Mouse (Mus musculus) liver, embryonic 12.5 days (tissue): Measurements from ENCODE around the gene Fis1. TPM values are rescaled to one million over a fixed set of nuclear protein-coding genes. Genes with fewer than 3 reads are reported as not detected.
"Not testable (repeated sequence)": the region's sequence is repeated elsewhere in the genome, so short reads cannot be mapped to it uniquely, and the experiment has no call there.

Source experiments
- ATAC-seq: fragments of 200-750 bp; cut with Nextera tagmentation; 2 replicates; pipeline ENCODE4 v1.8.0; 2017; ENCODE audit warnings: moderate number of reproducible peaks, mild to moderate bottlenecking, moderate library complexity
- H3K27ac ChIP-seq: fragments of 300-500 bp; sonication (generic); 2 replicates; pipeline ENCODE4 v1.5.1; 2016; ENCODE audit warnings: mild to moderate bottlenecking
- H3K27me3 ChIP-seq: fragments of 300-500 bp; sonication (generic); replicated peaks from 2 replicates; pipeline ENCODE4 v1.6.1; 2016; ENCODE audit warnings: mild to moderate bottlenecking, moderate library complexity
- H3K36me3 ChIP-seq: fragments of 300-500 bp; sonication (generic); 2 replicates; pipeline ENCODE4 v1.6.1; 2016; ENCODE audit warnings: mild to moderate bottlenecking, moderate library complexity
- H3K4me1 ChIP-seq: fragments of 300-500 bp; sonication (generic); 2 replicates; pipeline ENCODE4 v1.6.1; 2016
- H3K4me2 ChIP-seq: fragments of 300-500 bp; sonication (generic); 2 replicates; pipeline ENCODE4 v1.6.1; 2016; ENCODE audit warnings: mild to moderate bottlenecking, moderate library complexity
- H3K4me3 ChIP-seq: fragments of 300-500 bp; sonication (generic); 2 replicates; pipeline ENCODE4 v1.5.1; 2016; ENCODE audit warnings: mild to moderate bottlenecking, moderate library complexity
- H3K9ac ChIP-seq: fragments of 300-500 bp; sonication (generic); 2 replicates; pipeline ENCODE4 v1.6.1; 2016; ENCODE audit warnings: mild to moderate bottlenecking, moderate library complexity
- H3K9me3 ChIP-seq: fragments of 300-500 bp; sonication (generic); replicated peaks from 2 replicates; pipeline ENCODE4 v1.6.1; 2016; ENCODE audit warnings: mild to moderate bottlenecking, moderate library complexity
- WGBS: fragments of 180-500 bp; shearing (Covaris S2); methylation state at CpG from one replicate; pipeline ENCODE4 v1.1.7; 2016; ENCODE audit not compliant: insufficient replicate concordance; 5-methylcytosine and 5-hydroxymethylcytosine counted together
- polyA plus RNA-seq: library from polyadenylated mRNA; unstranded; fragments of >200 nt; fragmentation: Nextera tagmentation; extraction: Ambion mirVana; gene quantifications from 2 replicates; pipeline ENCODE4 v1.2.1, GENCODE M21; 2016

The Fis1 gene
- polyA plus RNA-seq, 1 experiment from 2014 or later, result 210 TPM

DNA sequence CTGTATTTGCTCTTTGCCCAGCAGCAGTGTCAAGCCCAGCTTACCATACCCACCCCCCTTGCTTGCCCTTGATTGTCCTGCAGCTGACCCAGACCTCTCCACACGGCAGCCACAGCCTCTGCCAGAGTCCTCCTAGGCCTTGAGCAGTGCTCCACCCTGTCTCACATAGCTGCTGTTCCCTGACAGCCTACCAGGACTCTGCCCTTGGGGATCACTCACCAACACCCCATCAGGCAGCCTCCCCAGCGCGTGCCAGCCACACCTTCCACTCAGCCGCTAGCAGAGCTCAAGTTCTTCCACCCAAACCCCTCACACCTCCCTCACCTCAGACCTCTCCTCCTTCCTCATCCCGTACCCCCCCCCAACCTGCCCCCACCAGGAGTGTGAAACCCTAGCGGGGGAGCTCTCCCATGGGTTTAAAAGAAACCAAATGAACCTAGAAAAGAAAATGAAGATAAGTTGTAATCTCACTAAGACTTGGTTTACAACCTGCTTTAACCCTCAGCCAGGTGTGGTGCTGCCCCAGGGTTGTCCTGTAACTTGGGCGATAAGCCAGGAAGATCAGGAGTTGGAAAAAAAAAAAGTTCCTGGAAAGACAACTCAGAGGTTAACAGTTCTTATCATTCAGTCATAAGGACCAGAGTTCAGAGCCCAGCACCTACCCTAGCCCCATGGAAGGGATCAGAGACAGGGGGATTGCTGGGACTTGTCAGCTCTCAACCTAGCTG, 29.2 kb upstream of the Fis1 start:
- H3K4me3 ChIP-seq, result no peak overlapping the region
- H3K9me3 ChIP-seq, result no peaks in the 10 kb centered on the region
- 48% methylated on average over 7 of the region's 7 CpGs for WGBS
- 0 out of 2 replicates have a peak, but pooled peaks have one; percentile 4 for ATAC-seq
- no peak overlapping the region for H3K9ac ChIP-seq
- H3K4me1 ChIP-seq, result peaks cover 17% of the 10 kb centered on the region
- H3K27ac ChIP-seq, result no peak overlapping the region
- no peaks in the 10 kb centered on the region for H3K27me3 ChIP-seq
- H3K4me2 ChIP-seq, result no peak overlapping the region
- H3K36me3 ChIP-seq, result peaks cover 9% of the 10 kb centered on the region

DNA sequence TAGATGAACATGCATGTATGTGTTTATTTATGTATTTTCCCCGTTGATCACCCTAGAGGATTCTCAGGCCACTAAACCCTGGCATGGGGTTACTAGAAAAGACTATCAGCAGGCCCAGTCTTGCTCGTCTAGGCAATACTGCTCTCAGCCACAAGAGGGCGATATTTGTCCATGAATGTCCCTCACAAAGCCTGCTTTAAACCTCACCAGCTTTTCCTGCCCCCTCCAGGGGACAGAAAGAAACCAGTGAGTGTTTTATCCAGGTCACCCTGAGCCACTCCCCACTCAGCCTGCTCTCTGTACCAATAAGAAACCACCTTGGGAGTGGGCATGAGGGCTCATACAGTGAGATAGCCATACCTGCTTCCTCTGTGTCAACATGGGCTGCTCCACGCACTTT, 24.0 kb upstream of the Fis1 start:
- Histone ChIP-seq H3K4me1 (0 out of 2 replicates have a peak, but pooled peaks cover 3% of the 10 kb centered on the region), H3K4me3 (no peak overlapping the region), H3K27ac (no peak overlapping the region), H3K9ac (no peak overlapping the region), H3K36me3 (peaks cover 6% of the 10 kb centered on the region), H3K4me2 (no peak overlapping the region), H3K9me3 (no peaks in the 10 kb centered on the region), H3K27me3 (no peaks in the 10 kb centered on the region)
- ATAC-seq, result peak; percentile 43; the same call in 1 of the 2 replicates
- WGBS, result 18% methylated on average over 4 of the region's 4 CpGs

GRCm38 (mm10) chr5:136931896-136932295, 21.2 kb upstream of the Fis1 start:
- Histone ChIP-seq H3K4me3 (no peak overlapping the region), H3K27me3 (no peaks in the 10 kb centered on the region), H3K4me2 (no peak overlapping the region), H3K4me1 (0 out of 2 replicates have a peak, but pooled peaks cover 3% of the 10 kb centered on the region), H3K27ac (no peak overlapping the region), H3K9ac (no peak overlapping the region), H3K36me3 (no peaks in the 10 kb centered on the region; the same call in 1 of the 2 replicates), H3K9me3 (no peaks in the 10 kb centered on the region)
- no peak for ATAC-seq
- WGBS, result 76% methylated on average over 14 of the region's 14 CpGs

DNA sequence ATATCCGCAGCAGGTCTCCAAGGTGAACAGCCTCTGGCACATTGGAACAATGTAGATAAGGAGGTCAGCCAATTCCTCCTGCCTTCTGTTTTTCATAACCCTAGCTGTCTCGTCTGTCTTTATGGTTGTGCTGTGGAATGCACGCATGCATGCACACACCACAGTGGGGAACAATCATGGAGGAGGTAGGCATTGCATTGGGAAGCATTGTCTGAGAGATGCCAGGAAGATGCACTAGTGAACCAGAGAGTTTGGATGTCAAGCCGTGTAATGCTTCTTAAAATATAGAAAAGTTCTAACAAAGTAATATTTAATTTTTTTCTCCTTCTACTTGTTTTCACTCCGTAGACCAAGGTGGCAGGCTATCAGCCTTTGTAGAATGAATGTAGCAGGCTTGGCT, 20.1 kb upstream of the Fis1 start:
- H3K27me3 ChIP-seq, result no peaks in the 10 kb centered on the region
- 0 out of 2 replicates have a peak, but pooled peaks cover 3% of the 10 kb centered on the region for H3K4me1 ChIP-seq
- H3K9ac ChIP-seq, result no peak overlapping the region
- H3K27ac ChIP-seq, result no peak overlapping the region
- H3K36me3 ChIP-seq, result no peaks in the 10 kb centered on the region; the same call in 1 of the 2 replicates
- H3K4me3 ChIP-seq, result no peak overlapping the region
- H3K9me3 ChIP-seq, result no peaks in the 10 kb centered on the region
- H3K4me2 ChIP-seq, result no peak overlapping the region
- no peak for ATAC-seq
- WGBS, result 63% methylated on average over 5 of the region's 5 CpGs

- WGBS, result 72% methylated on average over 6 of the region's 6 CpGs
- no peaks in the 10 kb centered on the region; the same call in 1 of the 2 replicates for H3K36me3 ChIP-seq
- no peak overlapping the region for H3K9ac ChIP-seq
- 0 out of 2 replicates have a peak, but pooled peaks cover 3% of the 10 kb centered on the region for H3K4me1 ChIP-seq
- no peak overlapping the region for H3K27ac ChIP-seq
- H3K4me3 ChIP-seq, result no peak overlapping the region
- no peak for ATAC-seq
- no peak overlapping the region for H3K4me2 ChIP-seq
- no peaks in the 10 kb centered on the region for H3K27me3 ChIP-seq
- H3K9me3 ChIP-seq, result no peaks in the 10 kb centered on the region
Observed at GRCm38 (mm10) chr5:136933930-136934329, 19.1 kb upstream of the Fis1 start.

DNA sequence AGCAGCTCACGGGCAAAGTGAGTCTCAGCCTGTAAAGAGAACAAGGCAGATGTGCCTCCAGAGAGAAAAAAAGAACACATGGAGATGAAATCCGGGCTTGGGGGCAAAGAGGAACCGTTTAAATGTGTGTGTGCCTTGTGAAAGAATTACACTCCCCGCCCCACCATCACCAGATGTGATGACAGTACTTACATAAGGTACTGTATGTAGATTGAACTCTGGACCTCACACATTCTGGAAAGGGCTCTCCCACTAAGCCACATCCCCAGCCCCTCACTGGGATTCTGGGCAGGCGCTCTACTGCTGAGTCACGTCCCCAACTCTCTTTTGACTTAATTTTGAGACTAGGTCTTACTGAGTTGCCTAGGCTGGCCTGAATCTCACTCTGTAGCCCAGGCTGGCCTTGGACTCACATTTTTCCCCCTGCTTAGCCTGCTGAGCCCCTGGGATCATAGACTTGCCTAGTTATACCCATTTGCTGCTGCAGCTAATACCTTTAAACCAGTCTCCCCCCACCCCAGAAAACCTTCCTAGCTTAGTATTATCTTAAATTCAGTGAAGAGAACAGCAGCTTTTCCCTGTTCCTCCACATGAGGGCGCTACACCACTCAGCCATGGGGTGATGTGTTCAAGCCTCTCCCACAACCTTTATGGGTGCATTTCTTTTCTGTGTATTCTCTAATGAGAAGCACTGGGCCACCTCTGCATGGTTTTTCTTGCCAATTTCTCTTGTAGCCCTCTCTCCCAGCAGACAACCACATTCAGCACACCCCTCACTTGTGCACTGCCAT, 17.0 kb upstream of the Fis1 start:
- H3K4me3 ChIP-seq, result no peak overlapping the region
- H3K4me1 ChIP-seq, result no peaks in the 10 kb centered on the region
- no peak overlapping the region for H3K4me2 ChIP-seq
- H3K27me3 ChIP-seq, result no peaks in the 10 kb centered on the region
- 0 out of 2 replicates have a peak overlapping the region, but pooled peaks have one; percentile 9 for H3K9ac ChIP-seq
- no peak for ATAC-seq
- H3K9me3 ChIP-seq, result no peaks in the 10 kb centered on the region
- 54% methylated on average over 7 of the region's 7 CpGs for WGBS
- no peaks in the 10 kb centered on the region for H3K36me3 ChIP-seq
- no peak overlapping the region for H3K27ac ChIP-seq

- Histone ChIP-seq H3K4me1 (no peaks in the 10 kb centered on the region), H3K9ac (no peak overlapping the region), H3K36me3 (no peaks in the 10 kb centered on the region), H3K4me3 (no peak overlapping the region), H3K27me3 (no peaks in the 10 kb centered on the region), H3K4me2 (no peak overlapping the region), H3K27ac (no peak overlapping the region), H3K9me3 (no peaks in the 10 kb centered on the region)
- 76% methylated on average over 6 of the region's 6 CpGs for WGBS
- ATAC-seq, result no peak
Observed at GRCm38 (mm10) chr5:136936750-136937149, 16.3 kb upstream of the Fis1 start.

GRCm38 (mm10) chr5:136937621-136938020, 15.5 kb upstream of the Fis1 start:
- H3K4me1 ChIP-seq, result no peaks in the 10 kb centered on the region
- no peak overlapping the region for H3K4me2 ChIP-seq
- H3K9me3 ChIP-seq, result no peaks in the 10 kb centered on the region
- ATAC-seq, result no peak
- H3K4me3 ChIP-seq, result no peak overlapping the region
- WGBS, result 67% methylated on average over 5 of the region's 5 CpGs
- no peak overlapping the region for H3K27ac ChIP-seq
- no peak overlapping the region for H3K9ac ChIP-seq
- H3K27me3 ChIP-seq, result no peaks in the 10 kb centered on the region
- H3K36me3 ChIP-seq, result no peaks in the 10 kb centered on the region

DNA sequence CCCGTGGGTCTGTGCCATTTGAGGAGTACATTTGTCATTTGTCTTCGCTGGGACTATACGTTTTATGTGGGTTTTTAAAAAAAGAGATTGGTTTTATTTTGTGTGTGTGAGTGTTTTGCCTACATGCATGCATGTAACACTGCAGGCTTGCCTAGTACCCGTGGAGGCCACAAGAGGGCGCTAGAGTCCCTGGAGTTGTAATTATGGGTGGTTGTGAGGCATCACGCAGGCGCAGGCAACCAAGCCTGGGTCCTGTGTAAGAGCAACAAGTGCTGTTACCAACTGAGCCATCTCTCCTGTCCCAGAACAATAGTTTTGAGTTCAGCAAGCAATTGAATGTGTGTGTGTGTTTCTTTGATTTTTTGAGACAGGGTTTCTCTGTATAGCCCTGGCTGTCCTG, 13.8 kb upstream of the Fis1 start:
- ATAC-seq, result no peak
- 55% methylated on average over 7 of the region's 7 CpGs for WGBS
- H3K9ac ChIP-seq, result no peak overlapping the region

GRCm38 (mm10) chr5:136940029-136940428, 13.0 kb upstream of the Fis1 start:
- WGBS, result 70% methylated on average over 6 of the region's 6 CpGs
- H3K9me3 ChIP-seq, H3K4me3 ChIP-seq, H3K9ac ChIP-seq, H3K36me3 ChIP-seq, H3K4me1 ChIP-seq, H3K27me3 ChIP-seq, ATAC-seq, H3K4me2 ChIP-seq, H3K27ac ChIP-seq: not testable (repeated sequence)

More for the DNA sequence above, 13.8 kb upstream of the Fis1 start:
- no peak overlapping the region for H3K27ac ChIP-seq
- no peak overlapping the region for H3K4me3 ChIP-seq
- H3K27me3 ChIP-seq, result no peaks in the 10 kb centered on the region
- H3K36me3 ChIP-seq, result no peaks in the 10 kb centered on the region
- H3K9me3 ChIP-seq, result no peaks in the 10 kb centered on the region
- no peaks in the 10 kb centered on the region for H3K4me1 ChIP-seq
- H3K4me2 ChIP-seq, result no peak overlapping the region

- ATAC-seq, result no peak
- H3K9me3 ChIP-seq, result no peaks in the 10 kb centered on the region
- H3K36me3 ChIP-seq, result no peaks in the 10 kb centered on the region
- H3K4me3 ChIP-seq, result no peak overlapping the region
- whole genome bisulfite sequencing, result 73% methylated on average over 12 of the region's 12 CpGs
- no peak overlapping the region for H3K9ac ChIP-seq
- H3K4me1 ChIP-seq, result no peaks in the 10 kb centered on the region
- H3K27ac ChIP-seq, result no peak overlapping the region
- H3K4me2 ChIP-seq, result no peak overlapping the region
- H3K27me3 ChIP-seq, result no peaks in the 10 kb centered on the region
Observed at GRCm38 (mm10) chr5:136940845-136941560, 12.1 kb upstream of the Fis1 start.

DNA sequence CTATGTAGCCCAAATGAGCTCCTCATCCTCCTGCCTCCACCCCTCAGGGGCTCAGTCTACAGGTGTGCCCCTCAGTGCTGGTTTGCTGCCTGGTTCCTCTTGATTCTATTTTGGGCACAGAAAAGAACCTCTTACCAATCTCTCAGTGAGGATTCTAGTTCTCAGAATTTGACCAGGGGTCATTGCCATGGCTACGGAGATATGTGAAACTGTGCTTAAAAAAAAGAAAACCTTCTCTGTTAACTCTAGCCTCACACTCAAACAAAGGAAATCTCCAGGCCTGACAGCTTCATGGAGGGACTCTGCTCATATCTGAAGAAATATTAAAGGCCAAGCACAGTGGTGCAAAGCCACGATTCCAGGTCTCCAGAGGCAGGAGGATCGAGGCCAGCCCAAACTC, 10.3 kb upstream of the Fis1 start:
- no peak for ATAC-seq
- WGBS, result 64% methylated on average over 3 of the region's 3 CpGs
- no peaks in the 10 kb centered on the region for H3K4me1 ChIP-seq

More for the DNA sequence above, 10.3 kb upstream of the Fis1 start:
- H3K9me3 ChIP-seq, result no peaks in the 10 kb centered on the region
- no peak overlapping the region for H3K27ac ChIP-seq
- no peak overlapping the region for H3K9ac ChIP-seq
- H3K36me3 ChIP-seq, result no peaks in the 10 kb centered on the region
- H3K4me3 ChIP-seq, result no peak overlapping the region
- H3K4me2 ChIP-seq, result no peak overlapping the region
- H3K27me3 ChIP-seq, result no peaks in the 10 kb centered on the region
